Mouse (Mus musculus) layer of hippocampus, adult 18-20 months (tissue): ENCODE results near the gene Arrb1. TPM values are rescaled to one million over a fixed set of nuclear protein-coding genes. Genes with fewer than 3 reads are reported as not detected.
A peak's percentile ranks its signal among the peaks of the same experiment; 100 is the strongest.

Experiments
- DNase-seq, 2 experiments: peaks; one replicate each; pipeline ENCODE4 v3.0.0; 2022; ENCODE audit warnings: low spot score in 2 of 2
- total RNA-seq, 2 experiments: library from RNA; stranded (reverse); gene quantifications; 2 replicates each; pipeline ENCODE4 v1.2.3; 2021

Arrb1 gene
- total RNA-seq, 2 experiments from 2014 or later = 143 to 168 TPM

- DNase-seq = no peak
Measured at GRCm38 (mm10) chr7:99537183-99537756, 2.0 kb downstream of the Arrb1 start.

- DNase-seq = no peak
Measured at GRCm38 (mm10) chr7:99538421-99538820, 3.2 kb downstream of the Arrb1 start.

DNA sequence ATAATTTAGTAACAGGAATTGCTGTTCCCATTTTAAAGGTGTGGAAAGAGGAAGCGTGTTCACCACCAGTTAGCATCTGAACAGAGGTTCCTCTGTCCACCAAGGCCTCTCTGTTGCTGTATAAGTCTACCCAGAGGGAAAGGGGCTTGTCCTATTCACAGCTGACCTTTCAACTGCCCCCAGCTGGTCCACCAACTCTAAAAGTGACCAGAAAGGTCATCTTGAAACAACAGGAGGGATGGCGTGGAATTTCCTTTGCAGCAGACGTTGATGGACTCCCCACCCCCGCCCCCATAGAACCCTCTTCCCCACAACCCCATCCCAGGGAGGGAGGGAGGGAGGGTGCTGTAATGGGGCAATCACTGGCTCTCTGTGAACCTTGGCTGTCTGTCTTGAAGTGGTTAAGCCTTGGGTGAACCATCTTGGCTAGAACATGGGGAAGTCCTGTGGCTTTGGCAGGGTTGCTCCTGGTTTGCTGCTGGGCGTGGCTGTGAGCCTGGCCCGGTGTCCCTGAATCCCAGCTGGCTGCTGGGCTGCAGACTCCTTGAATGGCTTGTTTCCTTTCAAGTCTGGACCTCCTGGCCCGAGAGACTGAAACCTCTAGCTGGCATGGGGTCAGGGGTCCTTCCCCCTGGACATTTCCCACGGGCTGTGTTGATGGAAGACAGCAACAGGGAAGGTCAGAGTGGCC is 4.1 kb downstream of the Arrb1 start:
- peak in 1 of 2 experiments; percentile 61 for DNase-seq

DNA sequence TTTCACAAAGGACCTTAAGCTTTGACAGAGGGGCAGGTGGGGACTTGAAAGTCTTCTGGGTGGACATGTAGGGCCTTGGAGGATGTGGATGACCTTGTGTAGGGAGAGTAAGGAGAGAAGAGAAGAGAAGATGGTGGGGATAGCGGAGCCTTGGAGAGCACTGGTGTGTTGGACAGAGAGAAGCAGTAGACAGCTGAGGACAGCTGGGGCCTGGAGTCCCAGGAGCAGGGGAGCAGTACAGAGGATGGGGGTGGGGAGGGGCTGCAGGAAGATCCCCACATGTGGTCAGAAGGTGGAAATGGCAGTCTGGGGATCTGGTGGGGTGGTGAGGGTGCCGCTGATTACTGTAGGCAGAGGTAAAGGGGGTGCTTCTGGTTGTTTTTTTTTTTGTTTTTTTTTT is 4.8 kb downstream of the Arrb1 start:
- DNase-seq = no peak

GRCm38 (mm10) chr7:99541204-99541603 is 5.9 kb downstream of the Arrb1 start:
- peak in 1 of 2 experiments; percentile 8 for DNase-seq

GRCm38 (mm10) chr7:99544272-99544671 is 9.0 kb downstream of the Arrb1 start:
- peak in 1 of 2 experiments; percentile 50 for DNase-seq

DNA sequence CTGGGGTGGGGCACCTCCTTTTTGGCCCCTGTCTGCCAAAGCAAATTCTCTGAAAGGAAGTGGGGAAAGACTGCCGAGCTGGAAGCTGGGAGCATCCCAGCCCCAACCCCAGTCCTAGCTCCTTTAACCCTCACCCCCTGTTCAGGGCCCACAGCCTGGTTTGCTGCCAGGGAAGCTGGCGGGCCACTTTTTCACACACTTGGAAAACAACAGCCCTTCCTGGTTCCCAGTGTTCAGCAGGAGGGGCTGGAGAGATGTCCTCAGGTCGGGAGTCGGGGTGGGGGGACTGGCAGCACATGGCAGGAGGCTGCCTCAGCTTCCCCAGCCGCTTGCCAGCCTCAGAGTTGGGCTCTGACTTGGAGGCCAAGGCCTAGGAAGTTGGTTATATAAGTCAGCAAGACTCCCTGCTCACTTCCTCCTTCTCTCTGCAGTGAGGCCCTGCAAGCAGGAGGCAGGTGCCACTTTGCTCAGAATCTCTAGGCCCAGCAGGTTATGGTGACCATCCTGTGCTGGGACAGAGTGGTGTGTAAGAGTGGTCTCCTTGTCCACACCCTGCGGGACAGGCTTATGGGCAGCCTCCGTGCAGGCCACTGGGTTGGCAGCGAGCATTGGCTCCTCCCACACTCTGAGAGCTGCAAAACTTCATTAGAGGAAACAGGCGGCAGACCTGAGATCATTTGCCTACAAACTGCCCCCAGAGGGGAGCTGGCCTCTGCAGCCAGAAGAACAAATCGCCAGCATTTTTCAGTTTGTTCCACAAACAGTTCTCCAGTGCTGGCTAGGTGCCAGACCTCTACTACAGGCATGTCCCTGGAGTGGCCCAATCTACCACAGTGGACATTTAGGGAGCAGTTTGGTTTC is 10.8 kb downstream of the Arrb1 start:
- peak in 1 of 2 experiments; percentile 43 for DNase-seq

- no peak for DNase-seq
Measured at GRCm38 (mm10) chr7:99547584-99548487, 12.6 kb downstream of the Arrb1 start.

DNA sequence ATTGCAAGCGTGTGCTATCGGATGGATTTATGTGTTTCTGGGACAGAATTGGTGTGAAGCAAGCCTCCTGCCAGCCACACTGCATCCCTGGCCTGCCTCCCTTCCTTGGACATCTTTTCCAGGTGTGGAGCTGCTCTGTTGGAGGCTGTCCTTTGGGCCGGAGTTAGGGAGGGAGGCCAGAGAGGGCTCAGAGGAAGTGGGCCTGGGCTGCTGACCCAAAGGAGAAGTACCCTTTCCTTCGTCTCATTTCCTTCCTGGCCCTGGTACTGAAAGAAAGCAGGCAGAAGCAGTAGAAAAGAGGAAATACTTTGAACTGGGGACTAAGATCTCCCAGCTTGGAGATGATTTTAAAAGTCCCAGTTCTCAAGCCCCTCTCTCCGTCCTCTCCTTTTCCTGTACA is 14.4 kb downstream of the Arrb1 start:
- DNase-seq = no peak

- DNase-seq = no peak
Measured at GRCm38 (mm10) chr7:99551623-99552022, 16.4 kb downstream of the Arrb1 start.

GRCm38 (mm10) chr7:99553222-99553884 is 18.1 kb downstream of the Arrb1 start:
- DNase-seq = no peak

DNA sequence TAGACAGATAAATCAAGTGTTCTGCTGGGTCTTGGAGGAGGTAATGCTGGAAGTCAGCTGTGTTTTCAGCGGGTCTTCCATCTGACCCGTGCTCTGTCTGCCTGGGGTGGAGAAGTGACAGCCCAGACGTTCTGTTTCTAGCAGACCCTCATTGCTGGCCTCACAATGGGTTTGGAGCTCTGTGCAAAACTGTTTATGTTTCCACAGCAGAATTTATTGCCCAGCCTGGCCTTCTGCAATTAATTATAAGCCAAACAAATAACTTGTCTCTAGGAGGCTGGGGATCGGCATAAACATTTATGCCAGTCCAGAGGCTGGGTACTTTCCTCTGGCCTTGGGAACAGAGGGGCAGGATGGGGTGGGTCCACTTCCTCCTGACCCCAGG is 18.6 kb downstream of the Arrb1 start:
- no peak for DNase-seq

GRCm38 (mm10) chr7:99555862-99556261 is 20.6 kb downstream of the Arrb1 start:
- peak in 1 of 2 experiments; percentile 84 for DNase-seq

DNA sequence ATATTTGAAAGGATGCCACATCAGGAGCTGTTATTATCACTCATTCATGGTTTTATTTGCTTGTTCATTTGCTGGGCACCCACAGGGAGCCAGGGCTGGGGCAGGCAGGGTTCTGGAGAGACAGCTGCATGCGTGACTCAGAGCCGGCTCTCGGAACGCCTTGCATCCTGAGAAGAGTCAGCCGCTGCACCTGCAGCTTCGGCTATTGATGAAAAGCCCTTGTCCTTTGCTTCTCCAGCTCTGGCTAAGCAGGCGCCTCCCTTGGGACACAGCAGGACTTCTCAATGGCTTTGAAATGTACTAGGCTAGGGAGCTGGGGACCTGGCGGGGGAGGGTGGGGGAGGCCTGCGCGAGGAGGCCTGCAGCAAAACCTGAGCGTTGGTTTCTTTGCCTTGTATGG is 23.8 kb downstream of the Arrb1 start:
- no peak for DNase-seq

DNA sequence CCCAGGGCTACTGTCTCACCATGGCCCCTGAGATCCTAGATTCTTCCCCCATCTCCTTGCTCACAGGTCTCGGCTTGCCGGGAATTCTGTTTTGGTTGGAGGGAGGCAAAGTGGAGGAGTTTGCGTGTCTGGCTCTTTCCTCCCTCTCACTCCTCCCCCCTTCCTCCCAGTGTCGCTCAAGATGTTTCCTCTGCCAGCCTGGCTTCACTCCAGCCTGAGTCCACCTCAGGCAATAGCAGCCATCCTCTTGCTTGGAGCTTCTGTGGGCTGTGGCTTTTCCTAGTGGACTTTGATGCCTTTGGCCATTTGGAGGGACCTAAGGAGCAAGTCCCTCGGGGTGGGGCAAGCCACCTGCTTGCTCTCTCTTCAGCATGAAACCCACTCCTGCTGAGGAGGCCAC is 27.2 kb downstream of the Arrb1 start:
- DNase-seq = peak in 1 of 2 experiments; percentile 50

GRCm38 (mm10) chr7:99563224-99563623 is 28.0 kb downstream of the Arrb1 start:
- DNase-seq = no peak

GRCm38 (mm10) chr7:99565325-99565881 is 30.1 kb downstream of the Arrb1 start:
- no peak for DNase-seq

DNA sequence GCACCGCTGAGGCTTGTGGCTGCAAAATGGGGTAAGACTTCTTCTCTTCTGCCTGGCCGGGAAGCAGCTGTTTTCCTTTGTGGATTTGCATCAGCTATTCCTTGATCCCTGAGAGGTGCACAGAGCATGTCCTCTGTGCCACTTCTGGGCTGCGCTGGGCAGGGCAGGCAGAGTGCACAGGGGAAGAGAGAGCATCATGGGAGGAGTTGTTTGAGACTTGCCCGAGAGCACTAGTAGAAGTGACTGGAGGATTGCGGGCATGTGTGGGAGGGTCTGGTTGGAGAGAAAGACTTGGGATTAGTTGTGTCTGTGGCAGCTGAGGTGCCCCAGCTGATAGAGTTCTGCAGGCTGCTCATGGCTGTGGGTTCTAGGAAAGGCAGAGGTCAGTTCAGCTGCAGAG is 35.4 kb downstream of the Arrb1 start:
- DNase-seq = no peak

DNA sequence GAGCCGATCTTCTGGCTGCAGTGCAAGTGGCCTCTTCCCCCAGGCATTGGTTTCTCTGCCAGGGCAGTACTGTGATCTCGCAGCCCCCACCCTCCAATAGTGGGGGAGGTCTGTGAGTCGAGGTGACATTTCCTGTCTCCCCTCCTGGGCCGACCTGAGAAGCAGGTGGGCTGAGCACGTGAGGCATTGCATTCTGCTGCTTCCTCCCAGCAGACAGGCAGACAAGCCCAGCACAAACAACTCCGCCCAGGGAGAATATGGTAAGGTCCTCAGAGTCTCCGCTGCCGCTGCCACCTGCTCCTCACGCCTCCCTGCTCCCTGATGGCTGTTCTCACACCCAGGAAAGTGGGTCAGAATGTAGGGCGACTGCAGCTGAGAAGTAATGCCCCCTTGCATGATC is 37.7 kb downstream of the Arrb1 start:
- DNase-seq = no peak

DNA sequence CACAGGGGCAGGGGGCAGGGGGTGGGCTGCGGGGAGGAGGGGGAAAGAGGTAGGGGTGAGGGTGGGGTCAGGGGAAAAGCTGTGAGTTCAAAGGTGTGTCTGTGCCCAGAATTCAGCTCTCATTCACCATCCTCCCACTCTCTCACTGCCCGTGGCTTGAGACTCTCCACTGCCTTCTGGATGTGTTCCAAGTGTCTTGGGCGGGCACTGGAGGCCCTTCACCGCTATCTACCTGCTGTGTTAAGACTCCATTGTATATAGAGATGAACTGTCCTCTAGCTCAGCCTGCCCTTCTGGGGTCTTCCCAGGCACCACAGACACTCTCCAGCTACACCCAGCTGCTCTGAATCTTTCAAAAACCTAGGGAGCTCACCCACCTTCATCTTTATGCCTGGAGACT is 38.1 kb downstream of the Arrb1 start:
- DNase-seq = no peak
